Mouse (Mus musculus) large intestine, adult 2 months (tissue): ENCODE measurements around the gene Fcamr. TPM values are rescaled to one million over a fixed set of nuclear protein-coding genes. Genes with fewer than 3 reads are reported as not detected.

Experiments used
- DNase-seq: peaks from one replicate; pipeline ENCODE4 v3.0.0-alpha.2; 2012; ENCODE audit warnings: low read depth, low spot score
- WGBS: fragments of 180-500 bp; shearing (Covaris S2); methylation state at CpG from one replicate; pipeline ENCODE4 v1.1.7; 2018; 5-methylcytosine and 5-hydroxymethylcytosine counted together
- polyA plus RNA-seq: library from polyadenylated mRNA; depleted of rRNA; stranded (reverse); fragments of >200 nt; gene quantifications from 2 replicates; pipeline ENCODE4 v1.2.3, GENCODE M21; 2012

Fcamr gene
- polyA plus RNA-seq, 1 experiment: 1.7 TPM

DNA sequence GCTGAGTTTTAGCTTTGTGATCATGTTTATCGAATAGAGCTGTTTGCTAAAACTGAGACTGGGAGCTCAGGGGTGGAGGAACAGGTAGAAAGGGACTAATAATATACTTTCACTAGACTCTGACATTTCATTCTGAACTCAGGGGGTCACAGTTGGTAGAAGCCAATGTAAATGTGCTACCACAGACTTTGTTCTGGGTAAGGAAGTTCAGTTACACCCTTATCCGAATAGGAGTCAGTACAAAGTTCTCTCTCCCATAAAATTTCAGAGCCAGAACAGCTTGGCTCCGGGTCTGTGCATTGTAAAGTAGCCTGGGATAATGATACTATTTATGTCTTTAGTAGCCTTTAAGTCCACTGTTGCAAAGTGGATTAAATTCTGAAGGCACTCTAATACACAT, 2.2 kb upstream of the Fcamr start:
- WGBS: 11% methylated on average over 3 of the region's 3 CpGs
- peak; percentile 75 for DNase-seq

DNA sequence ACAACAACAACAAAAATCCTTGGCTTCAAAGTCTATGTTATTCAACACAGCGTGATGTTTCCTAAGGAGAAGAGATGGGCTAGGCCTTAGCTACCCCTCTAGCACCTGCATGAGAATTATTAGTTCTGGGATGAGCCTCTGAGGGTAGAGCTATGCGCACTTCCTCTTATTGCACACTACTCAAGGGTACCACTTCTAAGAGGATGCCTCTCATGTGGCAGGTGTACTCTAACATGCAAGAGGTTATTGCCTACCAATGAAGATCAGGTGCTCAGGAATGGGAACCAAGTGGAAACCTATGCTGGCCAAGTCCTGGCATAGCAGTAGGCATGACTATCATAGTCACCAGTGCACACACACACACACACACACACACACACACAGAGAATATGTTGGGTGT, 1.3 kb upstream of the Fcamr start:
- DNase-seq: no peak
- 57% methylated on average over 2 of the region's 2 CpGs for WGBS

DNA sequence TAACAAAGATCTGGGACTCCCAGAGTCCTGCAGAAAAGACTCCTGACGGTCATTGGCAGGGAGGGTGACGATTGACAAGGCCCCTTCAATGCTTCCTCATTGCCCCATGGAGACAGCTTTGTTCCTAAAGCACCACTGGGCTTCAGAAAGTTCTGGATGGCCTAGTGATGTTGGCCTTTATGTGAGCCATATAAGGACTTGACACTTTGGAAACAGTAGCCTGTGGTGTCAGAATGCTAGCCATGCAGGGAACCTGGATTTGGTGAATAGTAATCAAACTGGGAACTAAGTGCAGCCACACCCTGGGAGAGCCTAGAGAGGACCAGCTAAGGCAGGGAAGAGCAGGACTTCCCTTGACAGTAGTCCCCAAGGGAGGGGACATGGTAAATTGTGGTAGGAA, 809 bp downstream of the Fcamr start:
- DNase-seq: no peak
- WGBS: 34% methylated on average over 2 of the region's 2 CpGs

- DNase-seq: no peak
- 30% methylated on average over 6 of the region's 6 CpGs for WGBS
These were observed 2.3 kb downstream of the Fcamr start for GRCm38 (mm10) chr1:130802976-130803375.

GRCm38 (mm10) chr1:130804279-130804678, 3.6 kb downstream of the Fcamr start:
- 48% methylated on average over 6 of the region's 6 CpGs for WGBS
- DNase-seq: no peak

DNA sequence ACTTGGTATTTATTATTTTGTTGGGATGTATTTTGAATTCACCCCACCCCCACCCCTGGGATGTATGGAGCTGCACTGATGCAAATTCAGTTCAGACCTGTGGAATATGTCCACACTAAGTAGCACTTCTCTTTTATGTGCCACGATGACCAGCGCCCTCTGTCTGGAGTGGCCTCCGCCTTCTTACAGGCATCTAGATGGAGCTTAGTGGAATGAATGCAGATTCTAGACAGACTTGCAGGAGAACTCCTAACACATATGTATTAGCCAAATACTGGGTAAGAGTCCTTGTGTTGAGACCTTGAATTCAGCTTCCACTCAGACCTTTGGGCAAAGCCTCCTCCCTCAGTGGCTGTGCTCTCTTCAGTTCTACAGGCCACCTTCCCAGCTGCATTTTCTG, 10.2 kb downstream of the Fcamr start:
- no peak for DNase-seq
- WGBS: 74% methylated on average over 3 of the region's 3 CpGs

GRCm38 (mm10) chr1:130811316-130811715, 10.6 kb downstream of the Fcamr start:
- WGBS: 88% methylated on average over 17 of the region's 17 CpGs
- DNase-seq: no peak

DNA sequence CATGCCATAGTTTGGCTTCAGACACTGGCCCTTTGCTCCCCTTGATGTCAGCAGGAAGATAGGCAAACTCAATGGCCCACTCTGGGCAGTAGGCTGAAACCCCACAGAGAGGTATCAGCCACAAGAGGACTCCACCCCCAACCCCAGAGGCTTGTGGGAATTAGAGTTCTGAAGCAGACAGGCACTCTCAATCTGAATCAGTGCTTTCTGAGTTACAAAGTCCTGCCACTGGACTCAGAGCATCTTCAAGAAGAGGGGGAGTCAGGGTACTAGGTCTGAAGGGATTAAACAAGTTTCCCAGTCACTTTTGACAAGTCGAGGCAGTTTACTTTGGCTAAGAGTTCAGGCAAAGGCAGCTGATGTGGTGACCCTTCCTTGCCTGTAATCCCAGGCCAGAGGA, 19.0 kb downstream of the Fcamr start:
- 32% methylated on average over 1 of the region's 1 CpGs for WGBS
- DNase-seq: no peak

DNA sequence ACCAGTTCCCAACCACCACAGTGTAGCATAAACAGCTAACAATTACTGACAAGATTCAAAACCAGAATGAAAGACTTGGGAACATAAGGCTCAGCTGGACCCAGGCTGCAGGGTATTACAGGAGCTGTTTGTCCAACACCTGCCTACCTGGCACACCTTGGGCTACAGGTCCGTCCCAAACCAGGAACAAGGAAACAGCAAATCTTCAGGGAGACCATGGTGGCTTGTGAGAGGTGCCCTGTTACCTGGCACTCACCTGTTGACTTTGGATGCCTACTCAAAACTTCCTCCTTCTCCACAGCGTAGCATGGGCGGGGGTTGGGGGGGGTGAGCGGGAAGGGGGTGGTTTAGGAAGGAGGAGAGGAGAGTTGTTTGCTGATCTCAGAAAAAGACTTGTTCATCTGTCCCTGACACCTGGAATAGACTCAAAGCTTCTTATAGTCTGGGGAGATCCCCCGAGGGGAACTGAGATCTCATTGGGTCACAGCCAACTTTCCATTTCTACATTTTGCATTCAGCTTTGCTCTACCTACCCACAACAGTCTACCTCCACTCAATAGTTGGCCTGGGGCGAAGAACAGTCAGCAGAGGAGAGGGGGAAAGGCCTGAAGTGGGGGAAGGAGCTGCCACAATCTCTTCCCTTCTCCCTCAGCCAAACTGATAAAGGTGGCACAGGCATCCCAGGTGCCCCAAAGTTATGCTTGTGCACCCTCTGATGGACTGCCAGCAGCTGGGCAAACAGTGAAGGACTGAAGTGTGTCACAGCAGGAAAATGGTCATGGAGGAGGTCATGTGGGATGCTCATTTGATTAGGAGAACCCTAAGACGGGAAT, 19.8 kb downstream of the Fcamr start:
- DNase-seq: no peak
- WGBS: 25% methylated on average over 7 of the region's 7 CpGs

DNA sequence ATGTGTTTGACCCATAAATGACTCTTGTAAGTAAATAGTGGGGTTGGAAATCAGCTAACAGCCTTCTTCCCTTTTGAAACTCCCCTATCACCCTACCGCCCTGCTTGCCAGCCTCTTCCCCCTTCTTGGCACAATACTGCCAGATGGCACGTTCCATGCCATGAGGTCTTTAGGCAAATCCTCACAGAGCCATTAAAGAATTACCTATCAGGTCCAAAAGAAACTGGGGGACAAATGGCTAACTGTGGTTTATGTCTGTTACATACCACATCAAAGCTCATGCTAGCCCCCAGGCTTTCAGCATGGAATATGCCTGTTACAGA, 20.4 kb downstream of the Fcamr start:
- WGBS: 30% methylated on average over 2 of the region's 2 CpGs

GRCm38 (mm10) chr1:130821911-130822625, 21.4 kb downstream of the Fcamr start:
- WGBS: 29% methylated on average over 9 of the region's 9 CpGs

More for the DNA sequence above, 20.4 kb downstream of the Fcamr start:
- no peak for DNase-seq

DNA sequence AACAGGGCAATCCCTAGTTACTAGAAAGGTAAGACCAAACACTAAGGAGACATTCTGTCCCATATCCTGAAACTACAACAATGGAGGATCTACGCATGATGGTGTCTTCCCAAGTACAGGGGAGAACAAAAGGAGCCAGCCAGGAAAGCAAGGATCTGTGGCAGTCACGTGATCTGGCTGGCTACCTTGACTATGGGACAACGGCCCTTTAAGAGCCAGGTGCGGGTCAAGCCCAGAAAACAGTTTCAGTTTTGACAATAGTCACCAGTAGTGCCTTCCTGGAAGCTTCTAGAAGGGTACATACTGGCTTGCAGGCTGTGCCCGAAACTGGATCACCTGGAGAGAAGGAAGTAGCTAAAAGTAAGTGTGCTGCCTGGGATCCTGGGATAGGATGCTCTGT, 25.7 kb downstream of the Fcamr start, which contains the start of gene Pigr:
Gene Pigr (plus strand): TSS at position 237 of the 400 bp plus-strand sequence.
- 33% methylated on average over 5 of the region's 5 CpGs for WGBS
- no peak for DNase-seq

More at GRCm38 (mm10) chr1:130821911-130822625, 21.4 kb downstream of the Fcamr start:
- DNase-seq: no peak

DNA sequence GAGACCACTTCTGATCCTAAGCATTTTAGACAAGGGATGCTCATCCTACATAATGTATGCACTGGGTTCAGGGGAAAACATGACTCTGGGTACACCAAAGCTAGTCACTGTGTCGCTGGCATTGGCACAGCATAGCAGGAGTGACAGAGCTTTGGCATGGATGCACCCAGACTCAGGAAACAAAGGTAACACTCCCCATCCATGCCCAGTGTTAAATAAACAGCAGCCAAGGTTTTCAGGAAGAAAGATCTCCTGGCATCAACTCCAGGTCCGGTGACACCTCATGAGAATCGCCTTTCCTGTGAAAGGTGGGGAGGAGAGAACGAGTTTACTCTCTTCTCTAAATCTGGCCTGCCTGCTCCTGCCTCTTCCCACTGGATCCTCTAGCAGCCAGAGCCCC, 28.0 kb downstream of the Fcamr start:
- WGBS: 26% methylated on average over 4 of the region's 4 CpGs
- DNase-seq: no peak

DNA sequence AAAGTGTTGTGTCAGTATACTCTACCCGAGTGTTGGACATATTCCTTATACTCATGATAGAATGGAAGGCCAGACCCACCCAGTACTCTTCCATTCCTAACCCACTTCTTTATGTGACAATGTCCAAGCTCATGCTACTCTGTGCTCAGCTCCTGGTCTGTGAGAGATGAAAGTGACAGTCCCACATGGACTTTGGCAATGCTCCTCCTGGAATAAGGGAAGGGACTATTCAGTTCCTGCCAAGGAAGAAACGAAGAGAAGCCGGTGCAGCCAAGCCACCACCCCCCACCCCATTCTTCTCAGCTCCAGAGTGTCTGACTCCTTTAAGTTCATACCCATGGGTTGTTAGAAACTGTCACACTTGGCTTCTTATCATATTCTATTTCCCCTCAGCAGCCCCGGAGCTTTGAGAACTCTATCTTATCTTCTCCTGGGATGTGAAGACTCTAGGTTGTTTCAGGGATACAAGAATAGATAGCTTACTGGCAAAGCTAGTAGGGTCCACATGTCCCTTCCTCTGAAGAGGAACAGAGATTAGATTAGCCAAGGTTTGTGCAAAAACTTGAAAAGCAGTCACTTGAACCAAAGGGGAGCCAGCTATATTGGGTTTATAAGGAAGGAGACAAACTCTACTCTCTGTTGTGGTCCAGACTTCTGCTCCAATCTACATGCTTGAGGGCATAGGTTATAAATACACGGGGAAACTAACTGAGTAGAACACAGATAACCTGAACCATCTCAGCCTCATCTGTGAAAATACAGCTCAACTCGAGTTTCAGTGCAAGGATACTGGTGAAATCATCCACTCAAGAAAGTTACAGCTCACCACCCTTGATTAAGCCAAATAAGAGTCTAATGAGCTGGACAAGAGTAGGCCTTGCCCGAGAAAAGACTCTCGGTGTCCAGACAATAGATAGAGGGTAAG, 29.5 kb downstream of the Fcamr start:
- DNase-seq: no peak
- WGBS: 26% methylated on average over 8 of the region's 8 CpGs

GRCm38 (mm10) chr1:130832230-130833149, 31.8 kb downstream of the Fcamr start:
- DNase-seq: peak; percentile 89
- 28% methylated on average over 5 of the region's 5 CpGs for WGBS

- 45% methylated on average over 6 of the region's 6 CpGs for WGBS
- DNase-seq: no peak
These were observed 34.6 kb downstream of the Fcamr start for GRCm38 (mm10) chr1:130835161-130835936.

DNA sequence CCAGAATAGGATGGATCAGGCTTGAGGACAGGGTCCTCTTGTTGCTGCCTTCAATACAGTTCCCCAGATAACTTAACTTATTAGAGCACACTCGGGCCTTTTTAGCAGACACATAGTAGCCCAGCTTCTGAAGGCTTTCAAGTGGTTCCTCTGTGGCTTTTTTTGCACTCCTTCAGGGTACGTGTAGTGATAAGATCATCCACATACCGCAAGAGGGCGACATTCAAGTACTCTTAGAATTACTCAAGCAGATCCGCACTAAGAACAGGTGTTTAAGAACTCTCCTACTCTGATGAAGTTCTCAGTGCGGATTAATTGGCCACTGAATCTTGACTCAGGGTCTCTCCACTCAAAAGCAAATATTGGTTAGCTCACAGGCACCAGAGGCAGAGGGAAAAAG, 37.6 kb downstream of the Fcamr start:
- 32% methylated on average over 6 of the region's 6 CpGs for WGBS
- DNase-seq: no peak
